Mouse (Mus musculus): ENCODE data around the gene Col4a1. TPM values are rescaled to one million over a fixed set of nuclear protein-coding genes. Genes with fewer than 3 reads are reported as not detected.
A peak's percentile ranks its signal among the peaks of the same experiment; 100 is the strongest.

Col4a1 gene
- polyA plus RNA-seq, 1 experiment from 2014 or later: 103 TPM

GRCm38 (mm10) chr8:11181420-11182147, 131.0 kb downstream of the Col4a1 start:
- Histone ChIP-seq H3K4me1 (ENCODE audit: control insufficient read depth, insufficient read depth, low read length) (no peaks in the 10 kb centered on the region), H3K27ac (replicated peaks; ENCODE audit: low read depth, low read length) (no peak overlapping the region)
- no peak for ATAC-seq (ENCODE audit: insufficient number of reproducible peaks, low FRiP score, low TSS enrichment, low read depth)

GRCm38 (mm10) chr8:11179869-11180268, 132.8 kb downstream of the Col4a1 start:
- H3K4me1 ChIP-seq (ENCODE audit: control insufficient read depth, insufficient read depth, low read length): no peaks in the 10 kb centered on the region
- no peak for DNase-seq (ENCODE audit: low spot score)

More at GRCm38 (mm10) chr8:11181420-11182147, 131.0 kb downstream of the Col4a1 start:
- no peak overlapping the region for H3K4me2 ChIP-seq (ENCODE audit: low read depth, severe bottlenecking)
- no peaks in the 10 kb centered on the region for H3K9me3 ChIP-seq (ENCODE audit: control insufficient read depth, low read length)
- WGBS: 86% methylated on average over 11 of the region's 11 CpGs
- H3K27me3 ChIP-seq (ENCODE audit: control insufficient read depth, insufficient read depth, low read length): no peaks in the 10 kb centered on the region
- DNase-seq (ENCODE audit: low spot score): no peak
- no peaks in the 10 kb centered on the region for H3K36me3 ChIP-seq (ENCODE audit: control insufficient read depth, insufficient read depth, low read length)
- no peak overlapping the region for H3K9ac ChIP-seq (ENCODE audit: low read length)
- no peak overlapping the region for H3K4me3 ChIP-seq (ENCODE audit: low read depth, low read length)

GRCm38 (mm10) chr8:11176393-11176792, 136.2 kb downstream of the Col4a1 start:
- no peaks in the 10 kb centered on the region for H3K9me3 ChIP-seq (ENCODE audit: control insufficient read depth, low read length)
- no peaks in the 10 kb centered on the region for H3K27me3 ChIP-seq (ENCODE audit: control insufficient read depth, insufficient read depth, low read length)
- ATAC-seq (ENCODE audit: insufficient number of reproducible peaks, low FRiP score, low TSS enrichment, low read depth) (no peak), DNase-seq (ENCODE audit: low spot score) (no peak)
- H3K4me3 ChIP-seq (ENCODE audit: low read depth, low read length): no peak overlapping the region
- H3K27ac ChIP-seq (replicated peaks; ENCODE audit: low read depth, low read length): no peak overlapping the region
- no peak overlapping the region for H3K4me2 ChIP-seq (ENCODE audit: low read depth, severe bottlenecking)
- no peak overlapping the region for H3K9ac ChIP-seq (ENCODE audit: low read length)
- H3K4me1 ChIP-seq (ENCODE audit: control insufficient read depth, insufficient read depth, low read length): no peaks in the 10 kb centered on the region
- 85% methylated on average over 7 of the region's 7 CpGs for WGBS
- no peaks in the 10 kb centered on the region for H3K36me3 ChIP-seq (ENCODE audit: control insufficient read depth, insufficient read depth, low read length)

More at GRCm38 (mm10) chr8:11179869-11180268, 132.8 kb downstream of the Col4a1 start:
- ATAC-seq (ENCODE audit: insufficient number of reproducible peaks, low FRiP score, low TSS enrichment, low read depth): no peak
- no peaks in the 10 kb centered on the region for H3K9me3 ChIP-seq (ENCODE audit: control insufficient read depth, low read length)
- no peak overlapping the region for H3K9ac ChIP-seq (ENCODE audit: low read length)
- 74% methylated on average over 3 of the region's 3 CpGs for WGBS
- H3K27ac ChIP-seq (replicated peaks; ENCODE audit: low read depth, low read length): no peak overlapping the region
- H3K4me3 ChIP-seq (ENCODE audit: low read depth, low read length): no peak overlapping the region
- no peak overlapping the region for H3K4me2 ChIP-seq (ENCODE audit: low read depth, severe bottlenecking)
- no peaks in the 10 kb centered on the region for H3K36me3 ChIP-seq (ENCODE audit: control insufficient read depth, insufficient read depth, low read length)
- H3K27me3 ChIP-seq (ENCODE audit: control insufficient read depth, insufficient read depth, low read length): no peaks in the 10 kb centered on the region

- no peaks in the 10 kb centered on the region for H3K4me1 ChIP-seq (ENCODE audit: control insufficient read depth, insufficient read depth, low read length)
- no peak overlapping the region for H3K27ac ChIP-seq (replicated peaks; ENCODE audit: low read depth, low read length)
- H3K4me3 ChIP-seq (ENCODE audit: low read depth, low read length): no peak overlapping the region
- 75% methylated on average over 17 of the region's 17 CpGs for WGBS
- H3K36me3 ChIP-seq (ENCODE audit: control insufficient read depth, insufficient read depth, low read length): no peaks in the 10 kb centered on the region
- DNase-seq (ENCODE audit: low spot score) (peak; percentile 71), ATAC-seq (ENCODE audit: insufficient number of reproducible peaks, low FRiP score, low TSS enrichment, low read depth) (0 out of 2 replicates have a peak, but pooled peaks have one; percentile 21)
- H3K9me3 ChIP-seq (ENCODE audit: control insufficient read depth, low read length): no peaks in the 10 kb centered on the region
- H3K4me2 ChIP-seq (ENCODE audit: low read depth, severe bottlenecking): no peak overlapping the region
- no peak overlapping the region for H3K9ac ChIP-seq (ENCODE audit: low read length)
- H3K27me3 ChIP-seq (ENCODE audit: control insufficient read depth, insufficient read depth, low read length): no peaks in the 10 kb centered on the region
Measured at GRCm38 (mm10) chr8:11173284-11174191, 139.1 kb downstream of the Col4a1 start.

- Histone ChIP-seq H3K4me1 (ENCODE audit: control insufficient read depth, insufficient read depth, low read length) (no peaks in the 10 kb centered on the region), H3K9me3 (ENCODE audit: control insufficient read depth, low read length) (no peaks in the 10 kb centered on the region), H3K36me3 (ENCODE audit: control insufficient read depth, insufficient read depth, low read length) (no peaks in the 10 kb centered on the region), H3K4me2 (ENCODE audit: low read depth, severe bottlenecking) (no peak overlapping the region), H3K27ac (replicated peaks; ENCODE audit: low read depth, low read length) (no peak overlapping the region), H3K27me3 (ENCODE audit: control insufficient read depth, insufficient read depth, low read length) (no peaks in the 10 kb centered on the region), H3K4me3 (ENCODE audit: low read depth, low read length) (no peak overlapping the region), H3K9ac (ENCODE audit: low read length) (no peak overlapping the region)
- 77% methylated on average over 7 of the region's 7 CpGs for WGBS
- DNase-seq (ENCODE audit: low spot score) (no peak), ATAC-seq (ENCODE audit: insufficient number of reproducible peaks, low FRiP score, low TSS enrichment, low read depth) (no peak)
Measured at GRCm38 (mm10) chr8:11171526-11171925, 141.1 kb downstream of the Col4a1 start.

GRCm38 (mm10) chr8:11169383-11169782, 143.2 kb downstream of the Col4a1 start:
- no peak overlapping the region for H3K4me2 ChIP-seq (ENCODE audit: low read depth, severe bottlenecking)
- no peaks in the 10 kb centered on the region for H3K27me3 ChIP-seq (ENCODE audit: control insufficient read depth, insufficient read depth, low read length)
- ATAC-seq (ENCODE audit: insufficient number of reproducible peaks, low FRiP score, low TSS enrichment, low read depth): no peak
- DNase-seq (ENCODE audit: low spot score): no peak
- no peak overlapping the region for H3K9ac ChIP-seq (ENCODE audit: low read length)
- peaks cover 6% of the 10 kb centered on the region; the same call in 1 of the 2 replicates for H3K4me1 ChIP-seq (ENCODE audit: control insufficient read depth, insufficient read depth, low read length)
- no peak overlapping the region for H3K27ac ChIP-seq (replicated peaks; ENCODE audit: low read depth, low read length)
- 85% methylated on average over 2 of the region's 2 CpGs for WGBS
- H3K4me3 ChIP-seq (ENCODE audit: low read depth, low read length): no peak overlapping the region
- no peaks in the 10 kb centered on the region for H3K36me3 ChIP-seq (ENCODE audit: control insufficient read depth, insufficient read depth, low read length)
- H3K9me3 ChIP-seq (ENCODE audit: control insufficient read depth, low read length): no peaks in the 10 kb centered on the region

GRCm38 (mm10) chr8:11168780-11169179, 143.8 kb downstream of the Col4a1 start:
- DNase-seq (ENCODE audit: low spot score) (no peak), ATAC-seq (ENCODE audit: insufficient number of reproducible peaks, low FRiP score, low TSS enrichment, low read depth) (no peak)
- Histone ChIP-seq H3K4me3 (ENCODE audit: low read depth, low read length) (no peak overlapping the region), H3K9me3 (ENCODE audit: control insufficient read depth, low read length) (no peaks in the 10 kb centered on the region), H3K4me2 (ENCODE audit: low read depth, severe bottlenecking) (no peak overlapping the region), H3K4me1 (ENCODE audit: control insufficient read depth, insufficient read depth, low read length) (peaks cover 6% of the 10 kb centered on the region; the same call in 1 of the 2 replicates), H3K36me3 (ENCODE audit: control insufficient read depth, insufficient read depth, low read length) (no peaks in the 10 kb centered on the region), H3K27me3 (ENCODE audit: control insufficient read depth, insufficient read depth, low read length) (no peaks in the 10 kb centered on the region), H3K9ac (ENCODE audit: low read length) (no peak overlapping the region), H3K27ac (replicated peaks; ENCODE audit: low read depth, low read length) (no peak overlapping the region)
- WGBS: 91% methylated on average over 3 of the region's 3 CpGs

- no peak overlapping the region for H3K9ac ChIP-seq (ENCODE audit: low read length)
- no peak for ATAC-seq (ENCODE audit: insufficient number of reproducible peaks, low FRiP score, low TSS enrichment, low read depth)
- no peak for DNase-seq (ENCODE audit: low spot score)
- no peaks in the 10 kb centered on the region for H3K27me3 ChIP-seq (ENCODE audit: control insufficient read depth, insufficient read depth, low read length)
- H3K4me3 ChIP-seq (ENCODE audit: low read depth, low read length): no peak overlapping the region
- H3K4me2 ChIP-seq (ENCODE audit: low read depth, severe bottlenecking): no peak overlapping the region
- no peaks in the 10 kb centered on the region for H3K9me3 ChIP-seq (ENCODE audit: control insufficient read depth, low read length)
- H3K36me3 ChIP-seq (ENCODE audit: control insufficient read depth, insufficient read depth, low read length): no peaks in the 10 kb centered on the region
- H3K27ac ChIP-seq (replicated peaks; ENCODE audit: low read depth, low read length): no peak overlapping the region
- H3K4me1 ChIP-seq (ENCODE audit: control insufficient read depth, insufficient read depth, low read length): peaks cover 6% of the 10 kb centered on the region; the same call in 1 of the 2 replicates
- 84% methylated on average over 9 of the region's 9 CpGs for WGBS
Measured at GRCm38 (mm10) chr8:11167955-11168354, 144.7 kb downstream of the Col4a1 start.

Data from limb, embryonic 11.5 days (tissue).